Mouse (Mus musculus): ENCODE measurements at regions not wholly inside any gene's neighbourhood (a gene's known extent, or its start where the extent isn't known, plus 50 kb on each side); places are given as distances from the start of the nearest gene placed in this dataset.
A peak's percentile ranks its signal among the peaks of the same experiment; 100 is the strongest.

DNA sequence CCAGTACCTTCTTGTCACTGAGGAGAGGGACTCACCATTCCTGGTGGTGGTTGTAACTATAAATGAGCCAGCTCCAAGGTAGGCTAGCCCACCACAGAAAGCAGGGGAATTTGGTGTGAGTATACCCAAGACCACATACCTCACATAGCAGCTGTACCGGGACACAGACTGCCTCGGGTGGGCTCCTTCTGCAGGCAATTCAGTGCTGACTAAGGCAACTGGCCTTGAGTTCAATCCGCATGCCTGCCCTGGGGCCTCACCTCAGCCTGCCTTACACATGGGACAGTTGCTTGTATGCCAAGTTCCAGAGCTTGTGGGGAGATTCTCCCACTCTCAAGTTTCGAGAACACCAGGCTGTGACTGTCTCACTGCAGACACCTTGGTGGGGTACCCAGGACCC is 153.6 kb downstream of the Gm26897 start:
- H3K4me3 ChIP-seq (ENCODE audit: low read length): no peak overlapping the region
- H3K9me3 ChIP-seq (ENCODE audit: low read length): no peaks in the 10 kb centered on the region
- WGBS: 71% methylated on average over 4 of the region's 4 CpGs
- no peaks in the 10 kb centered on the region for H3K36me3 ChIP-seq (ENCODE audit: insufficient read depth, low read length)
- H3K9ac ChIP-seq (replicated peaks; ENCODE audit: low read length): no peak overlapping the region
- no peak for ATAC-seq
- H3K27me3 ChIP-seq (ENCODE audit: insufficient read depth, low read length): no peaks in the 10 kb centered on the region
- H3K27ac ChIP-seq: no peak overlapping the region
- H3K4me1 ChIP-seq (ENCODE audit: insufficient read depth, low read length): peaks cover 4% of the 10 kb centered on the region; the same call in 1 of the 2 replicates
- TF ChIP-seq CTCF (IDR thresholded peaks at IDR 0.05; ENCODE audit: low read depth): no peak
- DNase-seq (ENCODE audit: low spot score): no peak
- H3K4me2 ChIP-seq (ENCODE audit: low read depth, low read length): no peak overlapping the region

DNA sequence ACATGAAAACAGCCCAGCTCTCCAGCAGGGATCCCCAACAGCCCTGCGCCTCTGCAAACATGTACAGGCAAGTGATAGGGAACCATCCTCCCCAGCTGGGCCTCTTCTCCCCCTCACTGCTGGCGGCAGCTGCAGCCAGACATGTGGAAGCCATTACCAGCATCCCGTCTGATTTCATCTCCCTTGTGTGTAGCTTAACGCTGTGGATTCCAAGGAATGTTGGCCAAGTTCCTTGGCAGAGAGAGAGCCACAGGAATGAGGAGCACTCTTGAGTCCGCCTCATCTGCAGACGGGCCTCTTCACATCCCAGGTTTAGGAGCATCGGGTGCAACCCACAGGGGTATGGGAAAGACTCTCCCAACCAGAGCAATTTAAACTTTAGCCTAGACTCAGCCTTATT is 157.1 kb downstream of the Gm26897 start:
- ATAC-seq (no peak), DNase-seq (ENCODE audit: low spot score) (peak; percentile 47)
- 37% methylated on average over 7 of the region's 7 CpGs for WGBS
- H3K4me3 ChIP-seq (ENCODE audit: low read length): no peak overlapping the region
- H3K9ac ChIP-seq (replicated peaks; ENCODE audit: low read length): no peak overlapping the region
- no peaks in the 10 kb centered on the region for H3K9me3 ChIP-seq (ENCODE audit: low read length)
- no peaks in the 10 kb centered on the region for H3K27me3 ChIP-seq (ENCODE audit: insufficient read depth, low read length)
- no peaks in the 10 kb centered on the region for H3K36me3 ChIP-seq (ENCODE audit: insufficient read depth, low read length)
- no peak for TF ChIP-seq CTCF (IDR thresholded peaks at IDR 0.05; ENCODE audit: low read depth)
- peaks cover 17% of the 10 kb centered on the region for H3K4me1 ChIP-seq (ENCODE audit: insufficient read depth, low read length)
- no peak overlapping the region for H3K4me2 ChIP-seq (ENCODE audit: low read depth, low read length)
- H3K27ac ChIP-seq: no peak overlapping the region

DNA sequence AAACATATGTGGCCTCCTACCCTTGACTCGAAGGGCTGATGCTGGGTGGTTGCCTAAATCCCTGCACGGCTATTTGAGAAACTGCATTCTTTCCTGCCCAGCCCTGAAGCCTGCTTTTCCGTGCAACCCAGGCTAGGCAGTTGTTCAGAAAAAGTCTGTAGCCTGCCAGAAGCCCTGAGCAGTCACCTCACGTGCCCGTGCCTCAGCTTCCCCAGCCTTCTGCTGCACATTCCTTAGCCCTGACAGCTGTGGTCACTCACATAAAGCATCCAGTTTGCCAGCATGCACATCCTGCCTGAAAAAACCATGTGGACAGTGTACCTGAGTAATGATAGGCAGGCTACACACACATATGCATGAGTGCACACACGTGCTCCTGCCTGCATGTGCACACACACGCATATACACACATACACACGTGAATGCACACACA is 157.6 kb downstream of the Gm26897 start:
- no peaks in the 10 kb centered on the region for H3K27me3 ChIP-seq (ENCODE audit: insufficient read depth, low read length)
- H3K4me3 ChIP-seq (ENCODE audit: low read length): no peak overlapping the region
- no peaks in the 10 kb centered on the region for H3K36me3 ChIP-seq (ENCODE audit: insufficient read depth, low read length)
- H3K9ac ChIP-seq (replicated peaks; ENCODE audit: low read length): no peak overlapping the region
- H3K4me2 ChIP-seq (ENCODE audit: low read depth, low read length): no peak overlapping the region
- H3K9me3 ChIP-seq (ENCODE audit: low read length): no peaks in the 10 kb centered on the region
- no peak for TF ChIP-seq CTCF (IDR thresholded peaks at IDR 0.05; ENCODE audit: low read depth)
- ATAC-seq: no peak
- H3K27ac ChIP-seq: no peak overlapping the region
- 60% methylated on average over 8 of the region's 8 CpGs for WGBS
- no peak for DNase-seq (ENCODE audit: low spot score)
- peaks cover 12% of the 10 kb centered on the region for H3K4me1 ChIP-seq (ENCODE audit: insufficient read depth, low read length)

DNA sequence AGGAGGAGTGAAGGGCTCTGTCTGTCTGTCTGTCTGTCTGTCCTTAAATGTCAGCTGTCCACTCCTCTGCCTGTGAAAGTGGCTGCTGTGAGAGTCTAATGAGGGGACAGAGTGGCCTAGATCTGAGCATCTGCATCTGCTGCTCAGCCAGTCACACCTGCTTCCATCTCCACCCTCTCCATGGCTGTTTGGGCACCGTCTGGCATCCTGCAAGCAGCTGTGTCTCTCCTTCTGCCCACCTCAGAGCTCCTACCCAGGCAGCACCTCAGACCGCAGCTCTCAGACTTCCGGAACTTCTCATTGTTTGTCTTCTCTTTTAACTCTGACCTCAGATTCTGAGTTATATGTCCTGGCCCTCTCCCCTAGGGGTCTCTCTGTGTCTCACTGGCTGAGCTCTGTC is 159.2 kb downstream of the Gm26897 start:
- Histone ChIP-seq H3K9me3 (ENCODE audit: low read length) (no peaks in the 10 kb centered on the region), H3K4me2 (ENCODE audit: low read depth, low read length) (no peak overlapping the region), H3K4me3 (ENCODE audit: low read length) (no peak overlapping the region), H3K9ac (replicated peaks; ENCODE audit: low read length) (no peak overlapping the region), H3K4me1 (ENCODE audit: insufficient read depth, low read length) (peaks cover 12% of the 10 kb centered on the region), H3K36me3 (ENCODE audit: insufficient read depth, low read length) (no peaks in the 10 kb centered on the region), H3K27ac (no peak overlapping the region), H3K27me3 (ENCODE audit: insufficient read depth, low read length) (0 out of 2 replicates have a peak, but pooled peaks cover 4% of the 10 kb centered on the region)
- WGBS: 49% methylated on average over 3 of the region's 3 CpGs
- DNase-seq (ENCODE audit: low spot score) (no peak), ATAC-seq (no peak)
- no peak for TF ChIP-seq CTCF (IDR thresholded peaks at IDR 0.05; ENCODE audit: low read depth)

DNA sequence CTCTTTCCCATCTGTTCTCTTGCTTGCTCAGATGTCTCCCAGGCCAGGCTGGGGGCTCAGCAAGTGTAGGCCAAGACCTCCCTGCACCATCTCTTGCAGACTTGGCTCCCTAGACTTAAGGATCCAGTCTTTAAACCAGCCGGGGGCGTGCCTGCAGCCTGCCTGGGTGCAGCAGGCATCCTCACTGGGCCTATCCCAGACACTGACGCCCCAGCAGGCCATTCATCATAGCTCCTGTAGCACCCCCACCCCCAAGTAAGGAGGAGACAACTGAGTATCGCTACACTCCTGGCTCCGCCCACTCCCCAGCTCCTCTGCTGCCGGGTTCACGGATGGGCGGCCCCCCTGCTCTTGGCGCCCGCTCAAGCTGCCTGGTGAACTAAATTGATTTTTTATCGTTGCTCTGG is 160.2 kb downstream of the Gm26897 start:
- Histone ChIP-seq H3K4me1 (ENCODE audit: insufficient read depth, low read length) (peaks cover 12% of the 10 kb centered on the region), H3K9me3 (ENCODE audit: low read length) (no peaks in the 10 kb centered on the region), H3K9ac (replicated peaks; ENCODE audit: low read length) (0 out of 2 replicates have a peak overlapping the region, but pooled peaks have one; percentile 3), H3K4me2 (ENCODE audit: low read depth, low read length) (peak overlapping the region; percentile 49), H3K27me3 (ENCODE audit: insufficient read depth, low read length) (0 out of 2 replicates have a peak, but pooled peaks cover 4% of the 10 kb centered on the region), H3K4me3 (ENCODE audit: low read length) (peak overlapping the region; percentile 25), H3K27ac (no peak overlapping the region), H3K36me3 (ENCODE audit: insufficient read depth, low read length) (no peaks in the 10 kb centered on the region)
- ATAC-seq (peak; percentile 92), DNase-seq (ENCODE audit: low spot score) (peak; percentile 89)
- WGBS: under 1% methylated on average over 11 of the region's 11 CpGs
- 0 out of 2 replicates have a peak, but pooled peaks have one; percentile 5 for TF ChIP-seq CTCF (IDR thresholded peaks at IDR 0.05; ENCODE audit: low read depth)

DNA sequence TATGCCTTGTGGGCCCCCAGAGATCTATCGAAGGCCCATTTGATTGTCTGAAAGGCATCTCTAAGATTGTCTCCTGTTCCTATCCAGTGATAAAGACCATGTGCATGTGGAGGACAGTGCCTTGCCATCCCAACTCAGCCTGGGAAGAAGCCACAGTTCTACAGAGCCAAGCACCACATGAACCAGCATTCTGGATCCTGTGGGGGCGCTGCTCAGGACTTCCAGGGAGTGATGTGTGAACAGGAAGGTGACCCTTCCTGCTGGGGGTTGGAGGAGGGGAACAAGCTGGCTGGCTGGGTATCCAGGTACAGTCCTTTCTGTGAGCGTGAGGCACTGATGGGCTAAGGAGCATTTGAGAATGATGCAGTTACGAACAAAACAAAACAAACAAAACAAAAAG is 163.8 kb downstream of the Gm26897 start:
- no peak overlapping the region for H3K4me2 ChIP-seq (ENCODE audit: low read depth, low read length)
- DNase-seq (ENCODE audit: low spot score) (peak; percentile 49), ATAC-seq (no peak)
- H3K9ac ChIP-seq (replicated peaks; ENCODE audit: low read length): no peak overlapping the region
- no peaks in the 10 kb centered on the region for H3K9me3 ChIP-seq (ENCODE audit: low read length)
- peak; percentile 60 for TF ChIP-seq CTCF (IDR thresholded peaks at IDR 0.05; ENCODE audit: low read depth)
- H3K27ac ChIP-seq: no peak overlapping the region
- no peak overlapping the region for H3K4me3 ChIP-seq (ENCODE audit: low read length)
- 0 out of 2 replicates have a peak, but pooled peaks cover 4% of the 10 kb centered on the region for H3K27me3 ChIP-seq (ENCODE audit: insufficient read depth, low read length)
- peaks cover 12% of the 10 kb centered on the region for H3K4me1 ChIP-seq (ENCODE audit: insufficient read depth, low read length)
- no peaks in the 10 kb centered on the region for H3K36me3 ChIP-seq (ENCODE audit: insufficient read depth, low read length)
- 70% methylated on average over 4 of the region's 4 CpGs for WGBS

DNA sequence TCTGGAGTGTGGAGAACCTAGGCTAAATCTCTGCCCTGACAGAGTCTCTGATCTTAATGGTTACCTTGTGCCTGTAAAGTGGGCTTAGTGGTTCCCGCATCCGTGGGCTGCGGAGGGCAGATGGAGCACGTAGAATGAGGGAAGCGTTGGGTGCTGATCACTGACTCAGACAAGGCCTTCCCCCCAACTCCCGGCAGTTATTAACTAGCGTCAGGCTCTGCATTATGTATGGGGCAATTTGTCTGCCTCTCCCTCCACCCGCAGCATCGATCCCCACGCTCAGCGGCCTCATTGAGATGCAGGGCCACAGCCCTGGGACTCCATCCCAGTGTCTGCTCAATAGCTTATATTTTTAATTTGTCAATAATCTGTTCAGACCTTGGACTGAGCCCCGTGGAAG is 164.8 kb downstream of the Gm26897 start:
- no peak for TF ChIP-seq CTCF (IDR thresholded peaks at IDR 0.05; ENCODE audit: low read depth)
- Histone ChIP-seq H3K4me1 (ENCODE audit: insufficient read depth, low read length) (peaks cover 12% of the 10 kb centered on the region), H3K9me3 (ENCODE audit: low read length) (no peaks in the 10 kb centered on the region), H3K4me3 (ENCODE audit: low read length) (no peak overlapping the region), H3K36me3 (ENCODE audit: insufficient read depth, low read length) (no peaks in the 10 kb centered on the region), H3K9ac (replicated peaks; ENCODE audit: low read length) (no peak overlapping the region), H3K27ac (no peak overlapping the region), H3K27me3 (ENCODE audit: insufficient read depth, low read length) (0 out of 2 replicates have a peak, but pooled peaks cover 4% of the 10 kb centered on the region), H3K4me2 (ENCODE audit: low read depth, low read length) (no peak overlapping the region)
- DNase-seq (ENCODE audit: low spot score) (no peak), ATAC-seq (no peak)
- WGBS: 25% methylated on average over 12 of the region's 12 CpGs
